Mouse (Mus musculus) right cerebral cortex, postnatal 4 days (tissue): ENCODE measurements around the gene Cds2.
"Not testable (repeated sequence)": the region's sequence is repeated elsewhere in the genome, so short reads cannot be mapped to it uniquely, and the experiment has no call there.

ENCODE experiments used
- DNase-seq: peaks from one replicate; pipeline ENCODE4 v3.0.0-alpha.2; 2022

The Cds2 gene

DNA sequence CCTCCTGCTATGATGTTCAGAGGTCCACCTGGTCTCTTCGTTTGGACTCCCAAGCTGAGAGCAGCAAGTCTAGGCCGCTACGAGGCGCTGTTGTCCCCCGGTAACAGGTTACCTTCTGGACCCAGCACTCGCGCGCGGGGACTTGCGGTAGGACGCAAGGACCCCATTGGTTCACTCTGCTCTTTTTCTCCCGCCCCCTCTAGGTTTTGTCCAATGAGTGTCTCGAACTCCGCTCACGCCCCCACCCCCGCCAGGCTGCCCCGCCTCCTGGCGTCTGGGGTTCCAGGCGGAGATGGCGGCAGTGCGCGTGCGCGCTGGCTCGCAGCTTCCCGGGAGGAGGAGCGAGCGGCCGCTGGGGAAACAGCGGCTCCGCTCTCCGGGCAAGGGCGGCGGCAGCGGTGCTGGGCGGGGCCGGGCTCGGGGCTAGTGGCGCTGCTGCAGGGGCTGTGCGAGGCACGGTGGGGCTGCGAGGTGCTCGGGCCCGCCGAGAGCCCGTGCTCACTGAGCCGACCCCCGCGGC lies at the start of gene Cds2:
Gene Cds2, plus strand, starts transcription at position 270 of the 520 bp plus-strand sequence.
- peak; percentile 99 for DNase-seq

DNA sequence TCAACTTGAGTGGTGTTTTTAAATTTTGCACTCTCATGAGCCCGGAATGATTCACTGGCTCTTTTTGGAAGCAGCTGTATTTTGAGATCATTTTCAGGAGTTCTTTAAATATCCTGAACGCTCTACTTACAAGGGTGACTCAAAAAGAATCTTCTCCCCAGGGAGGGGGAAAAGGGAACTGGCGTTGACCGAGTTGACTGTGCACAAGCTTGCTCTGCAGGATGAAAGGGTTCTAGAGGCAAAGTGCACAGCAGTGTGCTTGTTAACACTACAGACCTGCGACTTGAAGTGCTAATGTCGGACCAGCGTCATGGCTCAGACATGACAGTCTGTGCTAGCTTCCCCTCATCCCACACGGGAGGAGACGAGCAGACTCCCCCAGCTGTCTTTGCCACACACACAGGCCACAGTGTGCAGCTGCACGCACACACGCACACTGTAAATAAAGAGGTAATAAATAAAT lies 41.3 kb upstream of the Cds2 start:
- DNase-seq = peak; percentile 9

DNA sequence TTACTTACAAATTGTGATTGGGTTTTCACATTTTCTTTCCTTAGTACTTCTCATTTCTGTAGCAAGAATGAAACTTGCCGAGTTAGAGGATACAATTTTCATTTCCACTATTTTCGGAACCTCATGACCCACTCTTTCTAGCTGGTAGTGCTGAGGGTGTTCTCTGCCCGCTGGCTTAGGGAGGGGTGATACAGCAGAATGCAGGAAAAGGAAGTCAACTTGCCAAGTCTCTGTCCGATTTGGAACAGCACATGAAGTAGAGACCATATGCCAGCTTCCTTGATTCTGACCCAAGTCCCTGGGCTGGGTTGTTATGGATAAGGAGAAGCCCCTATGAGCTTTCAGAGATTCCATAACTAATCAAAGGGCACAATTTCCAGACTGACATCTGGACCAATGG lies 38.6 kb upstream of the Cds2 start:
- DNase-seq = no peak

DNA sequence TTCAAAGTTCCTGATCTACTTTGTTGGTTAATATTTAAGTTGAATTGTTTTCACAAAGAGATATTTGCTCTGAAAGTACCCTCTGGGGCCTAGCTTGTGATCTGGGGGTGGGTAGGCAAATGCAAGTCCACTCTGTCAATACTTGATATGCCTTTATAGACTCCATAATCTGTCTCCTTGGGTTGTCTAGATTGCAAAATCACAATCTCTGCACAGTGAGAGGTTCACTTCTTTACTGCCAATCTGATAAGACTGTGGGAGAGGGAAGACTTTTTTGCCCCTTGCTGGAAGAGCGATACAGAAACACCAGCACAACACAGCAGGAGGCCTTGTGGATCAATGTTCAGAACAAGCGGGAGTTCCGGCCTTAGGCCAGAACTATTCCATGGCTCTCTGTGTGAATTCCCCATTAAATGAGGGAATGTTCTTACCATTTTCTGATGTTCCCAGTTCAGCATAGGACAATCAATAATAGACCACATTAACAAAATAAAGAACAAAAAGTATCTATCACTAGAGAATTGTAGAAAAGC lies 30.5 kb upstream of the Cds2 start:
- DNase-seq = no peak

DNA sequence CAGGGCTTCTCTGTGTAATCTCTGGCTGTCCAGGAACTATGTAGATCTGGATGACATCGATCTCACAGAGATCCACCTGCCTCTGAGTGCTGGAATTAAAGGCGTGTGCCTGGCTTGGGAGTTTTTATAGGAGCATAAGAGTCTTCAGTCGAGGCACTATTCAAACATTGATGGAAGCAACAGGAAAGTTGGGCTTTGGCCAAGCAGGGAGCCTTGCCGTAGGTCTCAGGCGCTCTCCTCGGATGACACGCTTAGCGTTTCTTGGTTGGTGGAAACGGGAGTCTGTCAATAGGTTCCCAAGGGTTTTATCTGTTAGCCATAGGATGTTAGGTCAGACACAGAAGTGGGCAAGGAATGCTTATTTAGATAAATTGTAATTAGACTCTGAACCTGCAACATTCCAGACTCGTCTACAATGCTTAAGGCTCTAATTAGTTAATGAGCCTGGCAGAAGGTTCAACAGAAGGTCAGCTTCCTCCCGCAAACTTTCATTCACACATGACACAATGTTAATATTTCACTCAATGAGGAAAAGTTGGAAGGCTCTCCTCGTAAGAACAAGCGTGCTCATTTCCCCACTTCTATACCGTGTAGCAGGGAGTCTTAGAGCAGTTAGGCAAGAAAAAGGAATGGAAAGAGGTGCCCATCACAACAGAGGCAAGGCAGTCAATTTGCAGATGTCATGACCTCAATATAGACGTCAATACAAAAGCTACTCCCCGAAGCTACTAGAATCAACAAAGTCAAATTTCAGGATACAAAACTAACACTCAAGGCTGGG lies 28.8 kb upstream of the Cds2 start:
- no peak for DNase-seq

DNA sequence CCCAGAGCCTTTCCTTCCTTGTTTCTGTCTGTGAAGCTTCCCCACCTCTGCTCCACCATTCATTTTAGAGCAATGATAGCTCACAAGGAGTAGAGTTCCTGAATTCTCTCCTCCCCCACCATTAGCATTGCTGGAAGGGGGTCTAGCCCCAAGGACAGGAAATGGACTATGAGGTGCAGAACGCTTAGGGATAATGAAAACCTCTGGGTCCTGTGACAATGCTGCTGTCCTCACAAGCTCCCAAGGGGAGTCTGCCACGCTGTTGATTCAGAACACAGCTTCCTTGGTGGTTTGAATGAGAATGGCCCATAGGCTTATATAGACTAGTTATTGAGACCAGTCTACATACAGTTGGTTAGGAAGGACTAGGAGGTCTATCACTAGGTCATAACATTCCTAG lies 27.7 kb upstream of the Cds2 start:
- DNase-seq = no peak

DNA sequence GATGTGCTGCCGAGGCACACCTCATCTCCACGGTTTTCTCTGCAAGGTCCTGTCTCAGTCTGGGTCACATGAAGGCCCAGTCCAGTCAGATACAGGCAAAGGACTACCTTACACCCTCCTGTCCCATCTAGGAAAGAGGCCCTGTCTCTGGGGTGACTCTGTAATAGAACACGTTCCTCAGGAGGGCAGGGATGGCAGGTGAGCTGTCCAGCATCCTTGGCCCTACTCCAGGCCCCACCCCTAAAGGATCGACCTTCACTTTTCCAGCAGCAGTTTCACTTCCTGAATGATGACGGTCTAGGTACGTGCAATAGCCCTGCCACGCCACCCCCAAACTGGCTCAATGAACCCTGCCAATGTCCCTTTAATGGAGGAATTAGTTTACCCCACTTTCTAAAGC lies 27.0 kb upstream of the Cds2 start:
- no peak for DNase-seq

DNA sequence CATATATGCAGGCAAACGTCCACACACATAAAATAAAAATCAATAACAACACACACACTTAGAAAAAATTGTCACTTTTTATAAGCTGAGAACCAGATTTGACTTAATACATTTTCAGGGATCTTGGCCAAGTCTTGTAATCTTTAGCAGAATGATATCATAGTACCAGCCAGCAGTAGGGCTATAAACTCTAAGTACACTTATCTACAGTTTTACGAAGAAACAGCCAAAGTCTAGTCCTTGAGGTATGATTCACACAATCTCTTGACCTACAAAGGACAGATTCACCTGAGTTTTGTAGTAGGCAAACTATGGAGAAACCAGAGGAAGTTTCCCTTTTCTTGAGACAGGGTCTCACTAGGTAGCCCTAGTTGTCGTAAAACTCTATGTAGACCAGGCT lies 23.5 kb upstream of the Cds2 start:
- not testable (repeated sequence) for DNase-seq

DNA sequence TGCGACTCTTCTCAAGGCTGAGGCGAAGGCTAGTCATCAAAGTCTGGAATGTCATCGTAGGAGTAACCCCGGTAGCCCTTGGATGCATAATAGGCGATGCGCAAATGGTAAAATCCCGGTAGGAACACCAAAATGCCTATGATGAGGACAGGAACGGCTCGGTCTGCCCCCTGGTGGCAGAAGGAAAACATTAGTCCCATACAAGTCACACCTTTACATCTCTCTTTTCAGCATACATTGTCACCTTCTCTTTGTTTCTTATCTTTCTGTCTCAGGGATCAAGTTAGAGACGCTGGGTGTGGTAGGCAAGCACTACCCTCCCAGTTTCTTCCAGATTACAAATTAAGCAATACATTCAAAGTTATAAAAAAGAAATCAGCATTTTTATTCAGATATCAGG lies 22.5 kb upstream of the Cds2 start:
- peak; percentile 84 for DNase-seq

DNA sequence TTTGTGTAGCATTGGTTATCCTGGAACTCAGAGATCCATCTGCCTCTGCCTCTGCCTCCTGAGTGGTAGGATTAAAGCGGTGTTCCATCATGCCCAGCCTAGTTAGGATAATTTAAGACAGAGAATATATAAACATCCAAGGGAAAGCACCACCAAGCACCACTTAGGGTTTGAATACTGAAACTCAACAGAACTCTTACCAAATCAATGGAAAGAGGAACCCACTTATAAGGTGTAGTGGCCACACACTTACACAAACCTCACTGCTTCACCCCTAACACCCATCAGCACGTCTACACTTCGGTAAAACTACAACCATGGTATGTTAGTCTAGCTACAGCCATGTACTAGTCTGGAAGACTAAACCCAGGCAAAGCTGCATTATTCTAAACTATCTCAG lies 19.6 kb upstream of the Cds2 start:
- DNase-seq = no peak

DNA sequence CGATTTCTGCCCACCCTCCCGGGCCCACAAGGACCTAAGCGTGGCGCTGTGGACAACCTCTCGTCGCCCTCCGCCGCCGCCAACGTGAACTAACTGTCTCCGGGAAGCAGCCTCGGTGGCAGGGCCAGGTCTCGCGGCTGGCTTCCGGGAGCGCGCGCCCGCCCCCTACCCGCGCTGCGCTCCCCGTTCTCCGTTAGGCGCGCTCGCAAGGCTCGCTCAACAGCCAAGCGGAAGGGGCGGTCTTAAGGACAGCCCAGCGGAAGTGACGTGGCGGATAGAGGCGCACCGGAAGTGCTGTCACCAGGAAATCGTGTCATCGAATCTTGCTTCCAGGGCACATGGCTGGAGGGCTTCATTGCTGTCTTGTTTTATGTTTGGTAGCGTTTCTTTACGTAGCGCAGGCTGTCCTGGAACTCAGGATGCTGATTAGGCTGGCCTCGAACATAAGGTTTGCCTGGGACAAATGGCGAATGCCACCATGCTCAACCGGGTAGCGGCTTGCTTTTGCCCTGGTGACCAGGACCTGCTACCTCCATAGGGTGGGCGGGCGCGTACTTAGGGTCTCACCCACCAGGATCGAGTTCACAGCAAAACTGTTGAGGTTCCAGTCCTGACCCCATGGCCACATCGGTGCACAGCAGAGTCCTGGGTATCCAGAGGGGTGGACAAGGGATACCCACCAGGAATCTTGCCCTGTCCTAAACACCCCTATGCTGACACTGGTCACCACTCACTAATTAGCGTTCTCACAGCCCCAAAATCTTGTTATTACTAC lies 15.2 kb upstream of the Cds2 start, which contains the start of gene Tmem230:
Gene Tmem230, minus strand, starts transcription at position 269 of the 775 bp plus-strand sequence.
- peak; percentile 89 for DNase-seq

DNA sequence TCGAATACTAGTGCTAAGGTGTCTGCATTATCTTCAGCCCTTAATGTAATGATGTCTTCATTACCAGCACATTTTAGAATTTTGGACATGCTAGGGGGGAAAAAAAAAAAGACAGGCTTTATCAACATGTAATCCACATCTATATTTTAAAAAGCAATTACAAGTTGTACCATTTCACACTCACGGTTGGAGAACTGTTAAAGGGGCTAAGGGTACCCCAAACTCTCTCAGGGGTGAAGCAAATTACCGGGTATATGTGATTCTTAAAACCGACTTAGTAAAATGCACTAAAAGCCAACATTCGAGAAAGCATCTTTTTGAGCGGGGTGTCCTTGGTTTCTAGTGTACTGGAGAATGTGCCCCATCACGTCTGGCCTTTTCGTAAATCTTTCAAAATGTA lies 11.0 kb upstream of the Cds2 start:
- no peak for DNase-seq

DNA sequence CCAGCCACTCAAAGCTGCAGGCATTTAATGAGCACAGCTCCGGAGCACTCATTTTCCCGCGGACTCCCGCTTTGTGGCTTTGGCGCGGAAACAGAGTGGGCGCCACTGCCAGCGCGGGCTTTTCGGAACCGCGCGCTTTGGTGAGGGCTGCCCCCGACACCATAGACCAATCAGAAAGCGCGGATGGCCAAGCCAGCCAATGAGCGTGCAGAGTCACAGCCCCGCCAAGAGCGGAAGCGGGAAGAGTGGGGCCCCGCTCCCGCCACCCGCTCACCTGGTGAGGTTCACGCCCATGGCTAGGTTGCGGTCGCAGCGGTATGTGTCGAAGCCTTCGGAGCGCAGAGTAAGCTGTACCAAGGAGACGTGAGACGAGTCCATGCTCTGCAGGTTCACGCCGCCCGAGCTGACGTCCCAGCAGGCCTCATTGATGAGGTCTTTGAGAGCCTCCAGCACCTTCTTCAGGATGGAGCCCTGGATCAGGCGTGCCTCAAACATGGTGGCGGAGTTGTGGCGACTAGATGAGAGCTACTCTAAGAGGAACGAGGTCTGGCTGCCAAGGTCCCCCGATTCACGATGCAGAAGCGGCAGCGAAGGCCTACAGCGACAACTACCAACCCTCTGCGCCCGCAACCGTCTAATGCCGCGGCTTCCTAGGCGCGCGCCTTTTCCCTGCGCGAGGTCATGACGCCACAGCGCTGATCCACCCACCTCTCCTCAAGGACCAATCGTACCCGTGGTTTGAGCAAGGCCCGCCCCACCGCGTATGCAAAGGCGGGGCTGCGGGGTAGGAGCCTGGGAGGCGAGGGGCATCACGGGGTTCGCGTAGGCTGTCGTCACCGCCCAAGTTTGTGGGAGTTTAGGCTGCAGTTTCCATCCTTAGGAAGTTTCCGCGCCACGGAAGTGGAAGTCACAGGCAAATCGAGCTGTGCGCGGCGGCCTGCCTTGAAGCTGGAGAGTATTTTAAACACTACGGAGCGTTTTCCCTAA lies 10.1 kb upstream of the Cds2 start, which contains the start of gene Pcna:
Gene Pcna, minus strand, starts transcription at position 773 of the 987 bp plus-strand sequence.
- DNase-seq = peak; percentile 91

DNA sequence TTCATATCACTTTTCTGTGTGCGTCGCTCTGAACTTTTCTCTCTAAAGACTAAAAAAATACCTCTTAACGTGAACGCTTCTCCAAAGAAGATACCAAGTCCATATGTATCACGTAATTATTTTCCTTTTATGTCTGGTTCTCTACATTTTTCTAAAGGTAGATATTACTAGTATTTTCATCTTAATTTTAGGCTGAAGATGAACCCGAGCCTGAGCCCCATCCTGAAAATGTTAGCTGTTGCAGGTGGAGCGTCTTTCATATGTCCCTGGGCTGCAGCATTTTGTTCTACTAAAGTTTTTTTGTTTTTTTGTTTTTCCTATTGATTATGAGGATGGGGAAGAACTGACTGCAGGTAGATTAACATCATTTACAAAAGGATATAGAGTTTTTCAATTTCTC lies 9.3 kb upstream of the Cds2 start:
- DNase-seq = no peak

DNA sequence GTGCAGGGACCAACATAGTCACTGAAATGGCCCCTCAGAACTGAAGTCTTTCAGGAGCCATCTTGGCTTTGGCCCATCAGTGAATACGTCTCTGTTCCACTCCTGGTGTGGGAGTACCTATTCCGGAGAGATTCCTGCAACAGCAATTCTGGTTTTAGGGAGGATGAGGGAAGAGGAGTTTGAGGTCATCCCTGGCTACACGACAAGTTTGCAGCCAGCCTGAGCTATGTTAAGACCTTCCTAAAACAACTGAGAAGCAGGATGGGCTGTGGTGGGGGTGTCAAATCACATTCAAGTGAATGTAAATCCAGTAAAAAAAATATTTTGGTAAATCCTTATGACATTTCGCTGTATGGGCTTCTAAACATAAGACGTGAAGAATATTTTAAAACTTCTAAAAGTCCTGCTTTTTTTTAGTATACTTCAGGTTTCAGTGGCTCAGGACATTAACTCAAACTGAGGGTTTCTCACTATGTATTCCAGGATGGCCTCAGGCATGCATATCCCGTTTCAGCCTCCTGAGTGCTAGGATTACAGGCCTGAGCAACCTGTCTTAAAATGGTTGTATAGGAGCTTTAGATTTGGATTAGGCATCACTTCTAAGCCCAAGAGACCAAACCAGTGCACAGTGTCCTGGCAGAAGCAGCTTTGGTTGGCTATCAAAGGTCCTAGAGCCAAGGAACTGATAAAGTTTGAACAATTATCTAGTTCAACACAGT lies 5.4 kb upstream of the Cds2 start:
- no peak for DNase-seq

DNA sequence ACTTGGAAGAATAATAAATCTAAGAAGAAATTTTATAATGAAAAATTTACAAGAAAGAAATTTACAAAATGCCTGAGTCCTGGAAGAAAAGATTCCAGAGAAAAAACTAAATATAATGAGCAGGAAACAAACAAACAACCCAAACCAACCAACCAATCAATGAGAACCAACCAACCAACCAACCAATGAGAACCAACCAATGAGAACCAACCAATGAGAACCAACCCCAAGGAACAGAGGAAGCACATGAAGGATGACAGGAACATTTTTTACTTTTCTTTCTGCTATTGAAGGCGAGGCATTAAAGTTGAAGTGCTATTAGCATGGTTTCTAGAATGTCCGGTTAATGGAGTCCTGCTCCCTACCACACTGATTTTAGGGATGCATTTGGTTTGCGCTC lies 2.3 kb upstream of the Cds2 start:
- no peak for DNase-seq

DNA sequence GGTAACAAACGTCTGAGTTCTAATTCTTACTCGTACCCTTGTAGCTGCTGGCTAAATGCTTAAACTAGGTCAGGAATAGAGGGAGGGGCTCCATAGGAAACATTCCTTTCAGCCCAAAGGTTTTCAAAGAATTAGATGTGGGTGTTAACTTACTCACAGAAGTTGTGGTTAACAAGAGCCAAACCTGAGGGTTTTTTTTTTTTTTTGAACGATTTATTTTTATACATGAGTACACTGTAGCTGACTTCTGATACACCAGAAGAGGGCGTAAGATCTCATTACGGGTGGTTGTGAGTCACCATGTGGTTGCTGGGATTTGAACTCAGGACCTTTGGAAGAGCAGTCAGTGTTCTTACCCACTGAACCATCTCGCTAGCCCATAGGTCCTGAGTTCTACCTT lies 773 bp upstream of the Cds2 start:
- no peak for DNase-seq

DNA sequence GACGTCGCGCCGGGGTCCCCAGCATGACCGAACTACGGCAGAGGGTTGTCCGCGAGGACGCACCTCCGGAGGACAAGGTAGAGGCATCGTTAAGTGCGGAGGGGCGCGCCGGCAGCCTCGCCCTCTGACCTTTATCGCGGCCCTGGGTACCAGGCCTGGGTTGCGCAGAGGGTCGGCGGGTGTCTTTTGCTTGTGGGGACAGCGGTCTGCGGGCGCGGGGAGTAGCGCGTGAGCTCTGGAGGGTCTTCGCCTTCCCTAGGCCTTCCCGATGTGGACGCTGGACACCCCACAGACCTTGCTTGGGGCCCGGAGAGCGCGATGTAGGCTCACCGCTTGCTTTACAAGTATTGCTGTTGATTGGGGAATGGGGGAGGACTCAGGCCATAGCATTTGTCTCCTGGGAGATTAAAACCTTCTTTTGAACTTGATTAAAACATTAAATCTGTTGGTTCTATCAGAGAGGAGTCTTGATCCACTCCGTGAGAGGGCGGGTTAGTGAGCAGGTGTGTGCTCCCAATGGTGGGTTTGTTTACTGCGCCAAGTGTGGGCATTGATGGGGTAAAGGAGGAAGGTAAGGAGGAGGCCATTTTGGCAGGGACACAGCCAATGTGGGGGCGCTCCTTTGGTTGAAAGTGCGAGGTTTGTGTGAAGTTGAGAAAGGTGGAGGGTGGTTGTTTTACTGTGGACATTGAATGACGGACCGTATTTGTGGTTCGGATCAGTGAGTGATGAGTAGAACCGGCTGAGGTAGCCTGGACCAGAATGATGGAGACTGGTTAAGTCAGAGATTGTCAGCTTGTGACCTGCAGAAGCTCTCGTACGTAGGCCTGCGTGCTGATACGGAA lies 695 bp downstream of the Cds2 start:
- DNase-seq = peak; percentile 19

DNA sequence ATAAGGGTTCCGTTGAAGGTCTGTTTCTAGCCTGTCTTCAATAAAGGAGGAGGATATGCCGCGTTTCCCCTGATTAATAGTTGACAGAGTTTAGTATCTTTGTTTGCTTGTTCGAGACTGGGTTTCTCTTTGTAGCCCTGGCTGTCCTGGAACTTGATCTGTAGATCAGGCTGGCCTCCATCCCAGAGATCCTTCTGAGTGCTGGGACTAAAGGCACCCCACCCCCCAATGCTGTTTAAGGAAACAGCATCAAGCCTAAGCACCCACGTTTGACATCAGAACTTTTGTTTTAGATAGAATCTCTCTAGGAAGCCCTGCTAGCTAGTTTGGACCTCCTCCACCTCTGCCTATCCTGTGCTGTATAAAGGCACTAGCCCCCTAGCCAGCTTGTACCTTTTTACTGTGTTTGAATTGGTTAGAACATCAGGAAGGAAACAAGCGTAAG lies 1.3 kb downstream of the Cds2 start:
- no peak for DNase-seq

DNA sequence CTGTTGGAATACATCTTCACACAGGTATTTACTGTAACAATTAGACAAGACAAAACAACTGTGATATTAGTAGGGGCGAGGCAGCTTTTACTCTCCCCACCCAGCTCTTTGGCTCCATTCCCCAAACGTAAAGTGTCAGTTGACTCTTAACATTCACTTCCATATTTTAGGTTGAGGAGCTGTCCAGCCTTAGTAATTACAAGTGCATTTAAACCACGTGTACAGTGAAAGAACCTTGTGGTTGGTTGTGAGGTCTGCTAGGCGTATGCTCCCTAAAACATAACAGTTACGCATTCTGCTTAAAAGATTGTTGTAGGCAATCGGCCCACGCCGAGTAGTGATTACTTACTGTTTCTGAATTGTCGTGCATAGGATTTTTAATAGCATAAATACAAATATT lies 2.2 kb downstream of the Cds2 start:
- DNase-seq = no peak

DNA sequence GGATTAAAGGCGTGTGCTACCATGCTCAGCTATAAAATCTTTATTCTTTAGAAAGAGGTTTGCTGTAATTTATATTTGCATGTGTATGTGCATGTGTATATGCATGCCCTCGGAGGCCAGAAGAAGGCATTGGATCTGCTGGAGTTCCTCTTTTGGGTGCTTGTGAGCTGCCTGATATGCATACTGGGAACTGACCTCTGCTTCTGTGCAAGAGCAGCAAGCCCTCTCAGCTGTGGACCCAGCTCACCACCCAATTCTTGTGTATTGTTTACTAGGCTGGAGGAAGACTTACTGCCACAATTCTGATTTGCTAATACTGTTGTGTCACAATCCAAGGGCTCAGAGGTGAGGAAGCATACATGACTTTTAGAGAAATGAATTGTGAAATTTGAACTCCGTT lies 3.1 kb downstream of the Cds2 start:
- no peak for DNase-seq
